Mouse (Mus musculus): ENCODE data around the gene Klk1b5. TPM values are rescaled to one million over a fixed set of nuclear protein-coding genes. Genes with fewer than 3 reads are reported as not detected.
"Not testable (repeated sequence)": the region's sequence is repeated elsewhere in the genome, so short reads cannot be mapped to it uniquely, and the experiment has no call there.

Gene Klk1b5
- polyA plus RNA-seq (2016; fragmentation: Nextera tagmentation; extraction: Ambion mirVana): not detected in 2 replicates

DNA sequence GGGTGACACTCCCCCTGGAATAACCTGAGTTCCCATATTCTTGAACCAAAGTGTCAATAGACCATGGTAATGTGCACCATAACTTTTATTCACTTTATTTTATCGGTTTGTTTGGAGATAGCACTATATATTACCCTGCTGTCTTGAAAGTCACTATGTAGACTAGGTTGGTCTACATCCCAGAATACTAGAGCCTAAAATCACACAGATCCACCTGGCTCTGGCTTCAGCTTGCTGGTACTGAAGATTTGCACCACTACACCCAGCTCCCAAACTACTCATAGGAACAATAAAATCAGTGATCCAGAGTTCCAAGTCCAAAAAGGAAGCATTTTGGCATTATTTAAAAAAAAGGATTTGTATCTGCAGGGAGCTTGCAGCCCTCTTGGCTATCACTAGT is at the start of gene Klk1b5:
Klk1b5 (plus strand) TSS at position 301 of the 400 bp plus-strand sequence.
- Histone ChIP-seq H3K4me3 (no peak within 1 kb of the TSS), H3K9me3 (no peaks in the 10 kb centered on the region), H3K27me3 (no peaks in the 10 kb centered on the region), H3K4me1 (no peaks in the 10 kb centered on the region), H3K4me2 (replicated peaks) (no peak within 1 kb of the TSS), H3K27ac (replicated peaks) (no peak within 1 kb of the TSS), H3K9ac (replicated peaks) (no peak within 1 kb of the TSS), H3K36me3 (no peaks in the 10 kb centered on the region)
- WGBS: 78% methylated on average over 1 of the region's 1 CpGs
- ATAC-seq (ENCODE audit: low FRiP score, low read depth): no peak

GRCm38 (mm10) chr7:44179299-44180045 is 36.3 kb upstream of the Klk1b5 start:
- no peaks in the 10 kb centered on the region for H3K4me1 ChIP-seq
- no peak overlapping the region for H3K27ac ChIP-seq (replicated peaks)
- H3K9me3 ChIP-seq: no peaks in the 10 kb centered on the region
- no peak overlapping the region for H3K9ac ChIP-seq (replicated peaks)
- no peak overlapping the region for H3K4me2 ChIP-seq (replicated peaks)
- no peaks in the 10 kb centered on the region for H3K27me3 ChIP-seq
- ATAC-seq (ENCODE audit: low FRiP score, low read depth): no peak
- WGBS: 63% methylated on average over 9 of the region's 9 CpGs
- no peak overlapping the region for H3K4me3 ChIP-seq
- H3K36me3 ChIP-seq: no peaks in the 10 kb centered on the region

GRCm38 (mm10) chr7:44186516-44186915 is 29.2 kb upstream of the Klk1b5 start:
- H3K27me3 ChIP-seq; H3K27ac ChIP-seq (replicated peaks); H3K4me3 ChIP-seq; H3K36me3 ChIP-seq; ATAC-seq (ENCODE audit: low FRiP score, low read depth); H3K9me3 ChIP-seq; H3K4me1 ChIP-seq; H3K4me2 ChIP-seq (replicated peaks); H3K9ac ChIP-seq (replicated peaks): not testable (repeated sequence)
- 76% methylated on average over 8 of the region's 8 CpGs for WGBS

DNA sequence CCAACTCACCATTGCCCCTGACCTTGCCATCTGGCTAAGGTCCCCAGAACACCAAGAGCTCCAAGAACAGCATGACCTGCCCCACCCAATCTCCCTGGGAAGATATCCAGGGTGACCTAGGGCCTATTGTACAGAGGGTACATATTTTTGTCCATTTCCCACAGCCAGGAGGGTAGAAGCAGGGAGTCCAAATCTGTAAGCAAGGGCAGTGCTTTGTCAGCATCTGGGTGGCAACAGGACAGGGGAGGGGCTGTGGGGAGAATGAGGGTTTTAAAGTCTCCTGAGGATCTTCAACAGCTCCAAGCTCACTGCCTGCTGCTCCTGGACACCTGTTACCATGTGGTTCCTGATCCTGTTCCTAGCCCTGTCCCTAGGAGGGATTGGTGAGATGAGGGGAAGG is 27.8 kb upstream of the Klk1b5 start, which contains the start of gene Klk1b24:
Klk1b24 (plus strand) TSS at position 301 of the 400 bp plus-strand sequence.
- ATAC-seq (ENCODE audit: low FRiP score, low read depth); H3K4me1 ChIP-seq; H3K27me3 ChIP-seq; H3K4me3 ChIP-seq; H3K36me3 ChIP-seq; H3K9me3 ChIP-seq; H3K4me2 ChIP-seq (replicated peaks); H3K27ac ChIP-seq (replicated peaks); H3K9ac ChIP-seq (replicated peaks): not testable (repeated sequence)

- not testable (repeated sequence) for H3K36me3 ChIP-seq; H3K4me2 ChIP-seq (replicated peaks); H3K27me3 ChIP-seq; ATAC-seq (ENCODE audit: low FRiP score, low read depth); H3K4me3 ChIP-seq; H3K9me3 ChIP-seq; H3K27ac ChIP-seq (replicated peaks); H3K4me1 ChIP-seq; H3K9ac ChIP-seq (replicated peaks)
- WGBS: 80% methylated on average over 1 of the region's 1 CpGs
Observed at GRCm38 (mm10) chr7:44193466-44193865, 22.3 kb upstream of the Klk1b5 start.

- Histone ChIP-seq H3K36me3 (no peaks in the 10 kb centered on the region), H3K4me2 (replicated peaks) (no peak within 1 kb of the TSS), H3K27ac (replicated peaks) (no peak within 1 kb of the TSS), H3K27me3 (no peaks in the 10 kb centered on the region), H3K4me1 (no peaks in the 10 kb centered on the region), H3K4me3 (no peak within 1 kb of the TSS), H3K9ac (replicated peaks) (no peak within 1 kb of the TSS), H3K9me3 (no peaks in the 10 kb centered on the region)
- ATAC-seq (ENCODE audit: low FRiP score, low read depth): no peak
- 66% methylated on average over 3 of the region's 3 CpGs for WGBS
Observed at GRCm38 (mm10) chr7:44197891-44198290, 17.9 kb upstream of the Klk1b5 start, which contains the start of gene Klk1b3. TSS of gene Klk1b3 (plus strand) at chr7:44198191.

DNA sequence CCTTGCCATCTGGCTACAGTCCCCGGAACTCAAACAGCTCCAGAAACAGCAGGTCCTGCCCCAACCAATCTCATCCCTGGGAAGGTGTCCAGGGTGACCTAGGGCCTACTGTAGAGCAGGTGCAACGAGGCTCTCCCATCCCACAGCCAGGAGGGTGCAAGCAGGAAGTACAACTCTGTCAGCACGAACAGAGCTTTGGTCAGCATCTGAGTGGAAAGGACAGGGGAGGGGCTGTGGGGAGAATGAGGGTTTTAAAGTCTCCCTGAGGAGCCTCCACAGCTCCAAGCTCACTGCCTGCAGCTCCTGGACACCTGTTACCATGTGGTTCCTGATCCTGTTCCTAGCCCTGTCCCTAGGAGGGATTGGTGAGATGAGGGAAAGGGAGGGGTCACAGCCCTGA is 8.6 kb upstream of the Klk1b5 start, which contains the start of gene Klk1b4:
Klk1b4 (plus strand) TSS at position 301 of the 400 bp plus-strand sequence.
- H3K4me1 ChIP-seq; H3K9ac ChIP-seq (replicated peaks); ATAC-seq (ENCODE audit: low FRiP score, low read depth); H3K4me3 ChIP-seq; H3K27ac ChIP-seq (replicated peaks); H3K36me3 ChIP-seq; H3K9me3 ChIP-seq; H3K4me2 ChIP-seq (replicated peaks); H3K27me3 ChIP-seq: not testable (repeated sequence)
- WGBS: 65% methylated on average over 3 of the region's 3 CpGs

GRCm38 (mm10) chr7:44208307-44208706 is 7.4 kb upstream of the Klk1b5 start:
- Histone ChIP-seq H3K27ac (replicated peaks) (no peak overlapping the region), H3K4me3 (no peak overlapping the region), H3K36me3 (no peaks in the 10 kb centered on the region), H3K9me3 (no peaks in the 10 kb centered on the region), H3K27me3 (no peaks in the 10 kb centered on the region), H3K4me1 (no peaks in the 10 kb centered on the region), H3K4me2 (replicated peaks) (no peak overlapping the region), H3K9ac (replicated peaks) (no peak overlapping the region)
- 85% methylated on average over 3 of the region's 3 CpGs for WGBS
- no peak for ATAC-seq (ENCODE audit: low FRiP score, low read depth)

DNA sequence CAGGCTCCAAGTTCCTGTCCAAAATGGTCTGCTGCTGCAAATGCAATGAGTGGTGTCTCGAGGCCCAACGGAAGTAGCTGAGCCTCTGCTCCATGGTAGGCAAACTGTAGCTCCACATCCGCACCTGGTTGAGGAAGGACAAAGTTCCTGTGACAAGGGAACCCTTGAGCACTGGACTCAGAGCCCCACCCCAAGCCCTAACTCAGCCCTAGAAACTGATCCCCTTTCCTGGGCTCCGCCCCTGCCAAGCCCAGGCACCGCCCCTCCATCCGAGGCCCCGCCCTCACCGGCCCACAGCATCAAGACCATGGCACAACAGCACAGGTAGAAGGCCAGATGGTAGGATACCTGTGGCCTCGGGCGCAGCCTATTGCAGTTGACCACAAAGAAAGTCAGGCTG is 5.9 kb downstream of the Klk1b5 start:
- WGBS: 70% methylated on average over 9 of the region's 10 CpGs
- H3K36me3 ChIP-seq: not testable (repeated sequence)

GRCm38 (mm10) chr7:44222335-44222734 is 6.6 kb downstream of the Klk1b5 start:
- not testable (repeated sequence) for H3K4me1 ChIP-seq; H3K36me3 ChIP-seq; H3K9me3 ChIP-seq; H3K27me3 ChIP-seq; ATAC-seq (ENCODE audit: low FRiP score, low read depth); H3K4me3 ChIP-seq; H3K9ac ChIP-seq (replicated peaks); H3K4me2 ChIP-seq (replicated peaks); H3K27ac ChIP-seq (replicated peaks)
- WGBS: 76% methylated on average over 6 of the region's 6 CpGs

More for the DNA sequence above, 5.9 kb downstream of the Klk1b5 start:
- not testable (repeated sequence) for H3K27me3 ChIP-seq; H3K4me2 ChIP-seq (replicated peaks); H3K9me3 ChIP-seq; H3K4me1 ChIP-seq; H3K9ac ChIP-seq (replicated peaks); H3K27ac ChIP-seq (replicated peaks); ATAC-seq (ENCODE audit: low FRiP score, low read depth); H3K4me3 ChIP-seq

DNA sequence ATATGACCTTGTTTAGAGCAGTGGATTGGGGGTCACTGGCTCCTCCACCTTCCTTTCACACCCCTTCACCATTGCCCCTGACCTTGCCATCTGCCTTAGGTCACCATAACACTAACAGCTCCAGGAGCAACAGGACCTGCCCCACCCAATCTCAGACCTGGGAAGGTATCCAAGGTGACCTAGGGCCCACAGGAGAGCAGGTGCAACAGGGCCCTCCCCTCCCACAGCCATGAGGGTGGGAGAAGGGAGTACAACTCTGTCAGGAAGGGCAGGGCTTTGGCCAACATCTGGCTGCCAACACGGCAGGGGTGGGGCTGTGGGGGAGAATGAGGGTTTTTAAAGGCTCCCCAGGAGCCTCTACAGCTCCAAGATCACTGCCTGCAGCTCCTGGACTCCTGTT is 9.3 kb downstream of the Klk1b5 start, which contains the start of gene Klk1:
Klk1 (plus strand) TSS at position 285 of the 400 bp plus-strand sequence.
- 80% methylated on average over 1 of the region's 1 CpGs for WGBS
- H3K9ac ChIP-seq (replicated peaks): no peak within 1 kb of the TSS
- no peaks in the 10 kb centered on the region for H3K4me1 ChIP-seq
- no peaks in the 10 kb centered on the region for H3K36me3 ChIP-seq
- H3K27me3 ChIP-seq: peaks cover 5% of the 10 kb centered on the region; the same call in 1 of the 2 replicates
- no peaks in the 10 kb centered on the region for H3K9me3 ChIP-seq
- no peak within 1 kb of the TSS for H3K4me3 ChIP-seq
- ATAC-seq (ENCODE audit: low FRiP score, low read depth): no peak
- H3K4me2 ChIP-seq (replicated peaks): no peak within 1 kb of the TSS
- no peak within 1 kb of the TSS for H3K27ac ChIP-seq (replicated peaks)

DNA sequence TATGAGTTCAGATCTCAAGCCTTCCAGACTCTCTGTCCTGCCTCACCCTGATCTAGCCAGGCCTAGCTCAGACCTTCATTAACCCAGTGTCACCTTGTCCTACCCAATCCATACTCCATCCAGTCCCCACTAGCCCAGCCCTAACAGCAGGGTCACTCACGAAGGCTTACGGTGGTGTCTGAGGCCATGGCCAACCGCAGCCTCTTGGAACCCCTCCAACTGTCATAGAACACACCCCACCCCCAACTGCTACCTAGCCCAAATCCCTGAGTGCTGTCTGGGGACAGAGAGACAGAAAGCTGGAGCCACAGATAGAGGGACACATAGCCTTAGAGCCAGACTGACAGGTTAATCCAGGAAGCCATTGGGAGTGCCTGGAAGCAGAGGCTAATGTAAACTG is 20.2 kb downstream of the Klk1b5 start, which contains the start of gene Gm36864:
Gm36864 (plus strand) TSS at position 269 of the 400 bp plus-strand sequence.
- Histone ChIP-seq H3K36me3 (no peaks in the 10 kb centered on the region), H3K4me3 (no peak within 1 kb of the TSS), H3K4me2 (replicated peaks) (no peak within 1 kb of the TSS), H3K9ac (replicated peaks) (no peak within 1 kb of the TSS), H3K4me1 (no peaks in the 10 kb centered on the region), H3K27ac (replicated peaks) (no peak within 1 kb of the TSS), H3K9me3 (no peaks in the 10 kb centered on the region), H3K27me3 (0 out of 2 replicates have a peak, but pooled peaks cover 5% of the 10 kb centered on the region)
- ATAC-seq (ENCODE audit: low FRiP score, low read depth): no peak
- 90% methylated on average over 3 of the region's 3 CpGs for WGBS
